Mouse (Mus musculus): ENCODE measurements around the gene Rps10. TPM values are rescaled to one million over a fixed set of nuclear protein-coding genes. Genes with fewer than 3 reads are reported as not detected.
"Not testable (repeated sequence)": the region's sequence is repeated elsewhere in the genome, so short reads cannot be mapped to it uniquely, and the experiment has no call there.

Rps10 gene
- total RNA-seq, 2 experiments from 2014 or later = 359 to 540 TPM

DNA sequence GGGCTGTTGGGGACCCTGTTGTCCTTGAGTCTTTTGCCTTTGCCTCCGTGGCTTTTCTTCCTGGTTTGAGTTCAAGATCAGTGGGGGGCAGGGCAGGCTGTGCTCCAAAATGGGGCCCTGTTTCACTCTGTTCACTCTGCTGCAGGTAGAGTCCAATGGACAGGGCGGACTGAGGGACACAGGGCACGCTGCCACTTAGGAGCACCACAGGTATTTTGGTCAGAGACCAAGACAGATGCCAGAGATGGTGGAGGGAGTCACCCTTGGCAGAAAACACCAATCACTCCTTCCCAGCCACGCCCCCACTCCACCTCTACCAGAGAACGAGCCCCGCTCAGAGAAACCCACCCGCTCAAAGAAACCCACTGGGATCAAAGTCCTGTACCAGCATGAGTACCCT lies 9.3 kb upstream of the Rps10 start:
- no peak for ATAC-seq (replicated peaks; ENCODE audit: low FRiP score, poor library complexity, severe bottlenecking)

DNA sequence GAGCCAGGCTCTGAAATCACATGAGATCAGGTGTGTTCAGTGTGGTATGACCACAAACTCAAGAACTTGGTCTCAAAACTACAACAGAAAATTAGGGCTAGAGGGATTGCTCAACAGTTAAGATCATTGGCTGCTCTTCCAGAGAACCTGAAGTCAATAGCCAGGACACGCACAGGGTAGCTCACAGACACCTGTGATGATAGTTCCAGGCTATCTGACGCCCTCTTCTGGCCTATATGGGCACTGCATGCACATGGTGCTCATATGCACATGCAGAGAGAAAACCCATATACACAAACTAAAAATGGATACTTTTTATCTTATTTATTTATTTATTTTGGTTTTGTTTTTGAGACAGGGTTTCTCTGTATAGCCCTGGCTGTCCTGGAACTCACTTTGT lies 8.1 kb upstream of the Rps10 start:
- ATAC-seq (replicated peaks; ENCODE audit: low FRiP score, poor library complexity, severe bottlenecking) = no peak

DNA sequence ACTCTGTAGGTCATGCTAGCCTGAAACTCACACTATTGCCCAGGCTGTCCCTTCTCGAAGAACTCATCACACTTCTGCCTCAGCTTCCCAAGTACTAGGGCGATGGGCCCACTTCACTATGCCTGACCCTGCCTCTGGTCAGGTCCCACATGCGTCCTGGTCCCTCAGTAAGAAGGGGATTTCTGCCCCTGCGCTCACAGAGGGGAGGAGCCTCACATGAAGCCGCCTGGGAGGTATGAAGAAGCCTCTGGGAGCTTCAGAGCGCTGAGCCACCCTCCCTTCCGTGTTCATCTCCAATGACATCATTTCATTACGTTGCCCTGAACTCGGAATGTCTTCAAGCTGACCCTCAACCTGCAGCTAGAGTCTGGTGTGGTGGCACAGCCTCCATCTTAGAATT lies 7.3 kb upstream of the Rps10 start:
- no peak for ATAC-seq (replicated peaks; ENCODE audit: low FRiP score, poor library complexity, severe bottlenecking)

DNA sequence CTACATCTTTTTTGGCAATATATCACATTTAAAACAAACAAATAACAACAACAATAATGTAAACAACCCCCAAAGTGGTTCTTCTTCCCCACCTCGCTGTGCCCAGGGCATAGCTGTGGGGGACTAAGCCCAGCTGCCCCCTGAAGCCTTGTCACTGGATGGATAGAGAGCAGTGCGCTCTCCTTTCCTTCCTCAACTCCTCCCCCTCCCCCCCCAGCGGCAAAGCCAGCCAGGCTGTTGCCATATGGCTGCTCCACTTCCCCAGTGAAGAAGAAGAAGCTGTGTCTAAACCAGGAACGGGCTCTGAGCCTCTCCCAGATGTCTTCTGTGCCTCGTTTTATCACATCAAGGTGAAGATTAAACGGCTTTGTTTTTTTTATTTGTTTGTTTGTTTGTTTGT lies 6.6 kb upstream of the Rps10 start:
- no peak for ATAC-seq (replicated peaks; ENCODE audit: low FRiP score, poor library complexity, severe bottlenecking)

DNA sequence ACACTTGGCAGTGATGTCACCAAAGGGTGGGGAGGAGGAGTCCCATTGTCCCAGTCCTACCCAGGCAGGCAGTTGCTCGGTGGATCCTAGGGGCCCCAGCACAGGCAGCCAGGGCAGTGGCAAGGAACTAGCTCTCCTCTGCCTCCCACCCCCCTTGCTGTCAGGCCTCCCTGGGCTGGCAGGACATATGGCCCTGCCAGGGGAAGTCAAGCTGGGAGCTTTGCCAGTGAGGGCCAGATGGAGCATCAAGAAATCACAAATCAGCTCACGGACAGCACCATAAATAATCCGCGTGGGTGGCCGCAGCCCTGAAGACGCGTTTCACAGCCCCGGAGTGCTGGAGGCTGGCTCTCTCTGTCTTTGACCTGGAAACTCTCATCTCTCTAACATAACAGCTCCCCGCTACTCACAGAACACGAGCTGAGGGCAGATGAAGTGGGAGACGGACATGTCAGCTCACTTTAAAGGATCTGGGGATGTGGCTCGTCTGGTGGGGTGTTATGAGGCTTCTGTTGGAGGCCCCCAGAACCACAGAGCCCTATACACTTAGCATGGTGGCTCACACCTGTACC lies 6.1 kb upstream of the Rps10 start:
- ATAC-seq (replicated peaks; ENCODE audit: low FRiP score, poor library complexity, severe bottlenecking) = no peak

DNA sequence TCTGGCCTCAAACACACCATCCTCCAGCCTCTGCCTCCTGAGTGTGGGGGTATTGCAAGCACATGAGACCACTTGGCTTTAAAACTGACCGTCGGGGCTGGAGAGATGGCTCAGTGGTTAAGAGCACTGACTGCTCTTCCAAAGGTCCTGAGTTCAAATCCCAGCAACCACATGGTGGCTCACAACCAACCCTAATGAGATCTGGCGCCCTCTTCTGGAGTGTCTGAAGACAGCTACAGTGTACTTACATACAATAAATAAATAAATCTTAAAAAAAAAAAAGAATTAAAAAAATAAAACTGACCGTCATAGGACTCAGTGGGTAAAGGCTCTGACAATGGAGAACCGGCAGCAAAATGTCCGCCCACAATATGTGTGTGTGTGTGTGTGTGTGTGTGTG lies 3.4 kb upstream of the Rps10 start:
- not testable (repeated sequence) for ATAC-seq (replicated peaks; ENCODE audit: low FRiP score, poor library complexity, severe bottlenecking)

DNA sequence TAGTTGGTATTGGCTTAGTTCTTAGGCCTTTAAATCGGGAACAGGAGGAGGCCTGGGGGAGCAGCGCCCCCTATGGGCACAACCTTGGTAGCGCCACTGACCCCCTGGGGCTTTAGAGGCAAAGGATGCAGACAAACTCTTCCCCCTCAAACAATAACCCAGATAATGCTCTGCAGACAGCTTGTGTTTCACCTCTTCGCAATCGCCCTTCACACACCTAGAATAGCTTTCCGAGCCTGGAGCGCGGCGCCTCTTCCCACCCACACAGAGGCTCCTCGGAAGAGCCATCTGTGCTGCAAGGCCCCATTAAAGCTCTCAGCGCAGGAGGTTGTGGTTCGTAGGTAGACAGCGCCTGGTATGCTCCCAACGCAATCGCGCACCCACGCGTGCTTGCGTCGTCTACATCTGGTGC lies 2.5 kb upstream of the Rps10 start:
- ATAC-seq (replicated peaks; ENCODE audit: low FRiP score, poor library complexity, severe bottlenecking) = no peak

DNA sequence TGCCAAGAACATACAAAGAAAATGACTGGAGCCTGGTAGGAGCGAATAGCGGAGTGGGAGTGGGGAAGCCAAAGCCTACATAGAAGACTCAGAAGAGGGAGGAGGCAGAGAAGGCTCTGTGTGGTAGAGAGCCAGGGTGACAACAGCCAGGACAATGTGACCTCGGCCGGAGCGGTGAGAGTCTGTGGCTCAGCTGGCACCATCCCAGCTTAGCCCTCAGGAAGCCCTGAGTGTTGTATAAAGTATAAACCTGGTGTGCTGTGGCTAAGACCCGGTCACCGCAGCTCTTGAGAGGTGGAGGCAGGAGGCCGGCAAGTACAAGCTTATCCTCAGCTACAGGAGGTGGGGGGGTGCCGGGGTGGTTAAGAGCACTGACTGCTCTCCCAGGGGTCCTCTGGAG lies 864 bp upstream of the Rps10 start:
- no peak for ATAC-seq (replicated peaks; ENCODE audit: low FRiP score, poor library complexity, severe bottlenecking)

DNA sequence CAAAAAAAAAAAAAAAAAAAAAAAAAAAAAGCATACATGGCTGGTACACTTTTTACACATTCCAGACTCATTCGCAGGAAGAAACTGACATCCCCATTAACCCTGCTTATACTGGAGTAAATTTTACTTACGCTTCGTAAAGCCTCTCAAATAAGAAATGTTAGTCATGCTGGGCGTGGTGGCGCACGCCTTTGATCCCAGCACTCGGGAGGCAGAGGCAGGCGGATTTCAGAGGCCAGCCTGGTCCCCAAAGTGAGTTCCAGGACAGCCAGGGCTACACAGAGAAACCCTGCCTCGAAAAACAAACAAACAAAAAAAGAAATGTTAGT lies 930 bp downstream of the Rps10 start:
- peak; percentile 9; the same call in 1 of the 2 replicates for ATAC-seq (replicated peaks; ENCODE audit: low FRiP score, poor library complexity, severe bottlenecking)

DNA sequence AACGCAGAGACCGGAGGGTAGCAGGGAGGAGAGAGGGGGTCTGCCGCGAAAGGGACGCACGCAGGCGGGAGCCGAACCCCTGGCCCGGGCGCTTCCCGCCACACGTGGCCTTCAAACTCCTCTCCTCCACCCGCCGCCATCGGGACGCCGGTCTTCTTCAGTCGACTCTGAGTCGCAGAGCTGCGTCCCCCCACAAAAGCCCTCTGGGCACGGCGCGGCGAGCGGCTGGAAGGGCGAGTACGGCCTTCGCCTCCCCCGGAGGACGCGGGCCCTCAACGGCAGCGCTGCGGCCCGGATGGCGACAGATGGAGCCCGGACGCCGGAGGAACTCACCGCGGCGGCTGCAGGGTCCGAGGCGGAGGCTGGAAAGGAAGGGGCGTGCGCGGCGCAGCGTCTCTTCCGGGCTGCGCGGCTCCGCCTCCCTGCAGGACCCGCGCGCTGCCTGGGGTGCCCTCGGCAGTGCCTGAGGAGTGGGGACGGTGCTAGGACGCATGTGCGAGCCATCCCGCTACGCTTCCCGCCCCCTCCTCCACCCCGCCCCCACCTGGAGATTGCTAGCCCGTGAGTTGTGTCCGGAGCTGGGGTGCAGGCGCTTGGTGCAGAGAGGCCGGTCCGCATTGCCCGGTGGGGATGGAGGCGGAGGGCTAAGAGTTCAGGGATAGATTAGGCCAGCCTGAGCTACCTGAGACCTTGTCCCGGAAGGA lies 1.4 kb downstream of the Rps10 start, which contains the start of gene RPS10-NUDT3:
TSS of gene RPS10-NUDT3 (minus strand) at position 352 of the 704 bp plus-strand sequence.
- peak; percentile 97 for ATAC-seq (replicated peaks; ENCODE audit: low FRiP score, poor library complexity, severe bottlenecking)

DNA sequence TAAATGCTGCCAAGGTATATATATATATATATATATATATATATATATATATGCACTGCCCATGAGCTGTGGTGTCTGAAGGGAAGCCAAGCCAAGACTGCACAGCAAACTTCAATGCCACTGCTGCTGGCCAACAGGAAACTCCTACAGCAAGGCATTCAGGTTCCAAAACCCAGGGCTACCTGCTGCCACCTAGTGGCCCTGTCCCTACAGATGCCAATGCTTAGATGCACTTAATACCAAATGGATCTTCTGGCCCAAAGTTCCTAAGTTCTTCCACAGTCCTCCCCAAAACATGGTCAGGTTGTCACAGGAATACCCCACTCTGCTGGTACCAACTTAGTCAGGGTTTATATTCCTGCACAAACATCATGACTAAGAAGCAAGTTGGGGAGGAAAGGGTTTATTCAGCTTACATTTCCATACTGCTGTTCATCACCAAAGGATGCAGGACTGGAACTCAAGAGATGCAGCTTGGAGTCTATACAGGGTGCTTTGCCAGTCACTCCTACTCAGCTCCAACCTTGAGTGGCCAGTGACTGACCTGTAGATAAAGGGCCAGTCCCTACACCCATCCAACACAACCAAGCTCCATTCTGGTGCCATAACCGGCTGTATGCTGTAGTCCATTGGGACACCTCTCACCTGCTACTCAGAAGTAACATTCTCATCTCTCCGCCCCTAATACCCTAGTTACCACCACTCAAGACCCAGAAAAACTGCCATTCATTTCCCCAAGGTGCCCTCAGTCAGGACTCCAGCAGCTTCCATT lies 7.0 kb downstream of the Rps10 start:
- peak; percentile 83 for ATAC-seq (replicated peaks; ENCODE audit: low FRiP score, poor library complexity, severe bottlenecking)

DNA sequence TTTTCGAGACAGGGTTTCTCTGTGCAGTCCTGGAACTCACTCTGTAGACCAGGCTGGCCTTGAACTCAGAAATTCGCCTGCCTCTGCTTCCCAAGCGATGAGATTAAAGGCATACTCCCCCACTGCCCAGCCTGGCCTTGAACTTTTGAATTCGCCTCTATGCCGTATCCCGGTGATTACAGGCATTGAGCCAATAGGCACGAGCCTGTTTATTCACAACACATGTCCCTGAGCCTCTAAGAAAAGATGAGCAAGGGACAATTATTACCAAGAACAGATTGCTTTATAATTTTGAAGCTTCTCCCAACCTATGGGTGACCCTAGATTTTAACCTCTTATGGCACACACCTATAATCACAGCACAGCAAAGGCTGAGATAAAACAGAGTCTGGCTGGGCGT lies 8.1 kb downstream of the Rps10 start:
- no peak for ATAC-seq (replicated peaks; ENCODE audit: low FRiP score, poor library complexity, severe bottlenecking)

DNA sequence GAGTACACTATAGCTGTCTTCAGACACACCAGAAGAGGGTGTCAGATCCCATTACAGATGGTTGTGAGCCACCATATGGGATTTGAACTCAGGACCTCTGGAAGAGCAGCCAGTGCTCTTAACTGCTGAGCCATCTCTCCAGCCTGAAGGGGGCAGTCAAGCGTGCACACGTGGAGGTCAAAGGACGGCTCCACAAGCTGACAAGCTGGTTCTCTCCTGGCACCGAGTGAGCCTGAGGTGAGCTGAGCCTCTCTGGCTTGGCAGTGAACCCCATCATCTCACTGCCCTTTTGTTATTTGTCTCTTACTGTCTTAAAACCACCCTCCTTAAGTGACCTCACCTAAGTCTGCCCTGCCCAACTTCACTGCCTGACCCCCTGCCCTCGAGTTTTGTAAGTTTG lies 9.0 kb downstream of the Rps10 start:
- no peak for ATAC-seq (replicated peaks; ENCODE audit: low FRiP score, poor library complexity, severe bottlenecking)

DNA sequence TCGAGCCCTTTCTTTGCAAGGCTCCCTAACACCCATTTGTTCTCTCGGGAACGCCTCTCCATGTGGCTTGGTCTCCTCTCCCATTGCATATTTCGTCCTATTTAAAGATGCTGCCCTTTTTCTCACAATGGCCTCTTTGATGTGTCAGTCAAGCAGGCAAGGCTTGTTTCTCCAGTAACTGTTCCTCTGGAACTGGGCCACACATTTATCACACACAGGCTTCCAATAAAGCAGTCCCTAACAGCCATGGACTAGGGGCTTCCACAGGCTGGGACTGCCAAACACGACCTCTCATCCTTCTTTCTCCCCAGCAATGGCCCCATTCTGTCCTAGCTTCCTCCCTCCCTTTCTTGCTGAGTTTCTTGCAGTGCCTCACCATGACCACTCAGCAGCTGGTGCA lies 9.8 kb downstream of the Rps10 start:
- ATAC-seq (replicated peaks; ENCODE audit: low FRiP score, poor library complexity, severe bottlenecking) = no peak

DNA sequence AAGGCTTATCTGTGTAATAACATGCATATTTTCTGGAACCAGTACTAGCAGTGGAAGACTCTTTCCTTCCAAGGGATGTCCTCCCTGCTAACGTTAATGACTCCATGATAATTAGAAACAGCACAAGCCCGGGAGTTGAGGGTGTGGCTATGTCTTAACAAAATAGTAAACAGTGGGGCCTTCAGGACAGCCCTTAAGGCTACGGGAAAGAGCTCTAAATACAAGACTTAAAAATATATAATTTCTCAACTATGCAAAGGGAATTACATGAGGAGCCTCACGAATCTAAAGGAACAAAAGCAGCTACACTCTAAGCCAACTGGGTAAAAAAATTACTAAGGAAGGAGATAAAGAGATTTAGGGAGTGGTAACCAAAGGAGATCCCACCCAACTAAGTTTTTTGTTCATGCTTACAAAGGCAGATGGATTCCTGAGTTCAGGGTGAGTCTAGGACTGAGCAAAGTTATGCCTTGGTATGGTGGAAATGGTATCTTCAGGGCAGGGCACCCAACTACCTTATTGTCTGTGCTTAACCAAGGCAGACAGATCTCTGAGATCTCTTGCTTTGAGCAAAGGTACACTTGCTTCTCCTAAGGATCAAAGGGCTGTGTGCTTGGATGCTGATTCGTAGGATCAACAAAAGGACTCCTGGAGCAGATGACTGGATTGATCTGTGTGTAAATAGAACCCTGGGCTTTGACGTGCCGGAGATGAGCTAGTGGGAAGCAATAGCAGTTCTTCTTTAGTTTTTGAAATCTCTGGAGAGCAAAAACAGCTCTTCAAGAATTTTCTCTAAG lies 10.8 kb downstream of the Rps10 start:
- no peak for ATAC-seq (replicated peaks; ENCODE audit: low FRiP score, poor library complexity, severe bottlenecking)

DNA sequence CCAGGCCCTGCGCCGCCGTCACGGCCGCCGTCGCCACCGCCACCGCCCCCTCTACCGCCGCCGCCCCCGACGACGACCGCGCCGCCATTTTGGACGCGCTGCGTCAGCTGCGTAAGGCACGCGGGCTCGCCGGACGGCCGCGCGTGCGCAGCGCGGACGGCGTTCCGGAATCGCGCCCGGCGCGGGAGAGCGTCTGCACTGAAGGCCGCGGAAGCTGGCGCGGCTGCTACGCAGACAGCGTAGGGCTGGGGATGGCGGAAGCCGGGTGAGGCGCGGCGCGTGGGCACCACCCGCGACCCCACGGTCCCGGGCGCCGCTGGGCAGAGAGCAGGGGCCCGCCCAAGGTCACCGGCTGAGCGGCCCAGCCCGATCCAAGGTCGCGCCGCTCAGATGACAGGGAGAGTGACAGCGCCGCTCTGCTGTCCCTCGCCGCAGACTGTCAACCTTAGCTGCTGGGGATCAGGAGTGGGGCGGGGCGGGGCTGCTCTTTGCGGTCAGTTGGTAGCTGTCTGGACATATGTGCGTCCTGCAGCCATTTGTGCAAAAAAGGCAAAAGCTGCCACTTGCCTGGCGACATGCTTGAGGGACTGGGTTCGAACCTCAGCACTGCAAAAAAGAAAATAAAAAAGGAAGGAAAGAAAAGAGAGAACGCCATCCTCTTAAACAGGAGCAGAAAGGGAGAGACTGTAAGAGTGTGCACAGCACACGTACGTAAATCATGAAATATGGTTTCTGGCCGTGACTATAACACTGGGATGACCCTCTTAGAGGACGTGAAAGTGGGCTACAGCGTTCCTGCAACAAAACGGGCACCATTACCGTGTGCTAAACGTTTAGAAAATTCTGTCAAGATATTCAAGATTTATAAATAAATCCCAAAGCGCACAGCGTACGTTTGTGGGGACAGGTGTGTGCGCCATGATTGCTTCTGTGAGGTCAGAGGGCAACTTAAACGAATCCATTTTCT lies 12.8 kb downstream of the Rps10 start, which contains the start of gene Nudt3:
TSS of gene Nudt3 (minus strand) at position 136 of the 967 bp plus-strand sequence.
- ATAC-seq (replicated peaks; ENCODE audit: low FRiP score, poor library complexity, severe bottlenecking) = peak; percentile 88

DNA sequence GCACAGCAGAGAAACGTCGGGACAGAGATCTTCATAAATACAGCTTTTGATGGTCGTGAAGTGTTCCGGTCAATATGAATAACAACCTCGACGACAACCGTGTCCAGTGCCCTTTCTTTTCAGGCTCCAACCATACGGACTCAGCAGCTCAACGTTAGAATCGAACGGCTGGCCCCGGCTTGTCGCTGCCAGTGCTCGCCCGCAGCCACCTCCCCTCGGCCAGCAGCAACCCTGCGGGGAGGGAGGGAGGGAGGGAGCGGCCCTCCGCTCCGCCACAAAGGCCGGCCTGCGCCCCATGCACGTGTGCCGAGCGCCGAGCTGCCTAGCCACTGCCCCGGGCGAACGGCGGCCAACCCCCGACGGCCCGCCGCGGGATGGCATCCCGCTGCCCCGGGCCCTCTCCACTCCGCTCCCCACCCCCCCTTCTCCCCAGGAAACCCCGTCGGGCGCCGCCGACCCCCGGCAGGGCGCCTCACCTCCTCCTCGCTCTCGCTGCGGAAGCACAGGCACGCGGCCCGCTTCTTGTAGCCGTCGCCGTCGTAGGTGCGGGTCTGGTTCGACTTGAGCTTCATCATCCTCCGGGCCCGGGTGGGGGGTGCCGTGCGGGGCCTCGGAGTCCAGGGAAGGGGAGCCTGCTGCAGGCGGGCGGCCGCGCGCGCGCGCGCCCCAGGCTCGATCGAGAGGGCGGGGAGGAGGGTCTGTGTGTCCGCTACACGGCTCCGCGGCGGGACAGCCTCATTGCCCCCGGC lies 13.7 kb downstream of the Rps10 start:
- ATAC-seq (replicated peaks; ENCODE audit: low FRiP score, poor library complexity, severe bottlenecking) = peak; percentile 76

DNA sequence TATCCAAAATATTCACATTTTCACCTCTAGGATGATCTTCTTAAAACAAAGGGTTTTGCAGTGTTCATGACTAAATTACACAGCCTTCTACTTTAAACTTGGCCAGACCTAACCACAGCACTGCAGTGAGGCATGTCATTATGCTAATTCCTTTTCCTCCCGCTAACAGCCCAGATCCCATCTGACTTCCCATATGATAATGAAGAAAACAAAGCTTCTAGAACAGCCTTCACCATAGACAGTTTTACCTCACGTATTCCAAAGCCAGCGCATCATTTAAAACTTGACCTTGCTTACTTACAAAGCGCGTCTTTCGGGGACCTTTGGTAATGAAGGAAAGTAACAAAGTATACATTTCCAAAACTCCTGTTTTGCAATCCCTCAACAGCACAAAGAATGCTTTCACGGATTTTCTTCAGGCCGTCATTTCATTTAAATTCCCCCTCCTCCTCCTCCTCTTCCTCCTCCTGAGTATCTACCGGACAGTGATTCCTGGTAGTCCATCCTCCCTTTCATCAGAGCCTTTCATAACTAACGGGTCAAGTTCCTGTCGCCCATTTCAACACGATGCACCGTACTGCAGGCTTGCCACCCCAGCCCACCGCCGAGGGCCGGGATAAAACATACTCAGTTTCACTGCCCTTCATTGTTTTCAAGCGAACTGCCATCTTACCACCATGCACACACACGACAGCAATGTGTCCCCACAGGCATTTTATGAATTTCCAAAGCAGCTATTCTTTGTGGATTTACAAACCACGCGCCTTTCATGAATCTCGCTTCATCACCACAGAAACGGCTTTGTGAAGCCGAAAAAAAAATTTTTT lies 14.6 kb downstream of the Rps10 start:
- ATAC-seq (replicated peaks; ENCODE audit: low FRiP score, poor library complexity, severe bottlenecking) = 0 out of 2 replicates have a peak, but pooled peaks have one; percentile 28
